Mouse (Mus musculus) heart, adult 2 months (tissue): Measurements from ENCODE around the gene Tgfb1i1. TPM values are rescaled to one million over a fixed set of nuclear protein-coding genes. Genes with fewer than 3 reads are reported as not detected.

ENCODE experiments used
- DNase-seq, 2 experiments: peaks; one replicate each; pipeline ENCODE4 v3.0.0; 2021
- H3K27ac ChIP-seq: fragments of 200-600 bp; 2 replicates; pipeline ENCODE4 v1.8.1; 2022
- H3K27me3 ChIP-seq: fragments of 200-500 bp; 2 replicates; pipeline ENCODE4 v1.6.1; 2012; ENCODE audit warnings: mild to moderate bottlenecking, low read length, inconsistent platforms, mixed read lengths; ENCODE audit not compliant: control insufficient read depth, insufficient read depth
- H3K36me3 ChIP-seq: fragments of 200-500 bp; 2 replicates; pipeline ENCODE4 v1.6.1; 2012; ENCODE audit warnings: low read length, inconsistent platforms; ENCODE audit not compliant: control insufficient read depth, insufficient read depth
- H3K4me1 ChIP-seq: fragments of 200-500 bp; 2 replicates; pipeline ENCODE4 v1.6.1; 2011; ENCODE audit warnings: low read length; ENCODE audit not compliant: control insufficient read depth, insufficient read depth
- H3K4me3 ChIP-seq: fragments of 200-600 bp; 2 replicates; pipeline ENCODE4 v1.8.1; 2022
- H3K79me2 ChIP-seq: fragments of 200-500 bp; replicated peaks from 2 replicates; pipeline ENCODE4 v1.6.1; 2012; ENCODE audit warnings: mild to moderate bottlenecking, inconsistent platforms, low read length, moderate library complexity, mixed read lengths; ENCODE audit not compliant: control insufficient read depth, insufficient read depth
- H3K9ac ChIP-seq: fragments of 200-500 bp; 2 replicates; pipeline ENCODE4 v1.6.1; 2012; ENCODE audit warnings: low read depth, mild to moderate bottlenecking, control low read depth, inconsistent platforms, low read length, mixed read lengths
- CTCF ChIP-seq: fragments of 200-600 bp; IDR thresholded peaks from 2 replicates; pipeline ENCODE4 v1.8.1; 2022; ENCODE audit warnings: antibody characterized with exemption, mild to moderate bottlenecking, moderate library complexity
- EP300 ChIP-seq: fragments of 200-500 bp; IDR thresholded peaks from 2 replicates; pipeline ENCODE4 v1.6.1; 2011; ENCODE audit warnings: low read depth, low read length, control low read depth; ENCODE audit not compliant: insufficient read depth
- POLR2A ChIP-seq: fragments of 200-500 bp; IDR thresholded peaks from 2 replicates; pipeline ENCODE4 v1.6.1; 2011; ENCODE audit warnings: mild to moderate bottlenecking, low read depth, low read length, control low read depth; ENCODE audit not compliant: insufficient read depth
- WGBS: fragments of 180-500 bp; shearing (Covaris S2); methylation state at CpG from one replicate; pipeline ENCODE4 v1.1.7; 2018; 5-methylcytosine and 5-hydroxymethylcytosine counted together
- intact Hi-C: fragments of 180-260 bp; cut with DNase I; formaldehyde crosslinking; loops from one replicate; pipeline ENCODE4 v1.15.1; 2025
- polyA plus RNA-seq: library from polyadenylated mRNA; depleted of rRNA; stranded (reverse); fragments of >200 nt; gene quantifications from 2 replicates; pipeline ENCODE4 v1.2.3, GENCODE M21; 2012
- total RNA-seq, 2 experiments: library from RNA; stranded (reverse); gene quantifications; 2 replicates each; pipeline ENCODE4 v1.2.3; 2021

The Tgfb1i1 gene
- total and polyA plus RNA-seq, 3 experiments, result 14.3 to 28.2 (median 20.1) TPM

GRCm38 (mm10) chr7:128254978-128255377 lies 8.4 kb downstream of the Tgfb1i1 start:
- intact Hi-C loops, result no loop called here
- 56% methylated on average over 2 of the region's 2 CpGs for WGBS
- H3K27ac ChIP-seq, result no peak overlapping the region
- H3K79me2 ChIP-seq, result no peaks in the 10 kb centered on the region
- H3K4me1 ChIP-seq, result peaks cover 3% of the 10 kb centered on the region
- H3K9ac ChIP-seq, result no peak overlapping the region
- no peaks in the 10 kb centered on the region for H3K27me3 ChIP-seq
- no peak for TF ChIP-seq CTCF
- no peak for TF ChIP-seq EP300
- peak; percentile 37; the same call in 1 of the 2 replicates for TF ChIP-seq POLR2A
- DNase-seq, result no peak
- no peaks in the 10 kb centered on the region; the same call in 1 of the 2 replicates for H3K36me3 ChIP-seq
- H3K4me3 ChIP-seq, result no peak overlapping the region

GRCm38 (mm10) chr7:128255757-128256156 lies 9.1 kb downstream of the Tgfb1i1 start:
- 83% methylated on average over 5 of the region's 5 CpGs for WGBS
- no peaks in the 10 kb centered on the region; the same call in 1 of the 2 replicates for H3K36me3 ChIP-seq
- H3K4me1 ChIP-seq, result peaks cover 3% of the 10 kb centered on the region
- no peak overlapping the region for H3K27ac ChIP-seq
- DNase-seq, result no peak
- H3K27me3 ChIP-seq, result no peaks in the 10 kb centered on the region
- H3K4me3 ChIP-seq, result no peak overlapping the region
- intact Hi-C loops, result no loop called here
- H3K9ac ChIP-seq, result no peak overlapping the region
- TF ChIP-seq POLR2A (no peak), EP300 (no peak), CTCF (no peak)
- H3K79me2 ChIP-seq, result no peaks in the 10 kb centered on the region

DNA sequence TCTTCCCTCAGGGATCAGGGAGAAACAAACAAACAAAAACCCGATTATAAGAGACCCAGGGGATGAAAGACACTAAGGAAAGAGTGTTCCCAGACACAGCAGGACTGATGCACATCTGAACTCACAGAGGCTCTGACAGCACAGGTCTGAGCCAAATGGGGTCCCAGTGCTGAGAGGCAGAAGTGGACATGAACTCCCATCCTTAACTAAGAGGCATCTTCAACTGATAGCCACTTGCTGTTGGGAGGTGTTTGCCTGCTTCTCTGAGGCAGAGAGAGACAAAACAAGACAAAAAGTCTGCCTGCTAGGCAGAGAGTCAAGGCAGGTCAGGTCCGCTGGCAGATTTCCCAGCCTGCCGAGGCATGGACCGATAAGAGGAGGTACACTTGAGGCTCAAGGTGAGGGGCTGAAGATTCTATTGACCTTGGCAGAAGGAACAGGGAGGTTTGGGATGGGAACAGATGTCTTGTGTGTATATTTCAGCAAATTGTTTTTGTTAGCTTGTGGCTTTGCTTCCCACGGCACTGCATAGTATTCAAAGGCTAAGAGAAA lies 10.2 kb downstream of the Tgfb1i1 start:
- Histone ChIP-seq H3K4me1 (peaks cover 3% of the 10 kb centered on the region), H3K4me3 (no peak overlapping the region), H3K27ac (no peak overlapping the region), H3K9ac (no peak overlapping the region), H3K79me2 (no peaks in the 10 kb centered on the region), H3K27me3 (no peaks in the 10 kb centered on the region), H3K36me3 (no peaks in the 10 kb centered on the region)
- 14% methylated on average over 5 of the region's 5 CpGs for WGBS
- no peak for DNase-seq
- TF ChIP-seq EP300, result no peak
- TF ChIP-seq POLR2A, result peak; percentile 51; the same call in 1 of the 2 replicates
- no peak for TF ChIP-seq CTCF
- intact Hi-C loops, result no loop called here

DNA sequence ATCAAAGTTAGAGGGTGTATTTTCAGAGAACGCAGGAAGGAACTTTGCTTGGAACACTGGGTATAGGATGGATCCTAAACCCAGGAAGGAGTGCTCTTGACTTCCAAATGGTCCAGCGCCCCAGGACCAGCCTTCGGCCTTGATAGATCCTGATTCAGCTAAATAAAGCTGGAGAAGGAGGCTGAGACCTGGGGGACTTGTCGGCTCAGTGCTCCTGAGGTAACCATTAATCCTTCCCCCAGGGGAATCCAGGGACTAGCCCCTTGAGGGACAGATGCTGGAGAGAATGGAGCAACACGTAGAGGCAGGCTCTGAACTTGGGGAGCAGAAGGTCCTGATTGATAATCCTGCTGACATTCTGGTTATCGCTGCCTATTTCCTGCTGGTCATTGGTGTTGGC lies 18.8 kb downstream of the Tgfb1i1 start, which contains the start of gene Slc5a2:
Gene Slc5a2 (plus strand): TSS at position 247 of the 400 bp plus-strand sequence.
- Histone ChIP-seq H3K36me3 (no peaks in the 10 kb centered on the region), H3K79me2 (no peaks in the 10 kb centered on the region), H3K9ac (no peak within 1 kb of the TSS), H3K4me3 (no peak within 1 kb of the TSS), H3K4me1 (no peaks in the 10 kb centered on the region), H3K27ac (no peak within 1 kb of the TSS), H3K27me3 (no peaks in the 10 kb centered on the region)
- WGBS, result 84% methylated on average over 6 of the region's 6 CpGs
- TF ChIP-seq CTCF (no peak), POLR2A (no peak), EP300 (no peak)
- no peak for DNase-seq
- intact Hi-C loops, result no loop called here

- Histone ChIP-seq H3K9ac (no peak overlapping the region), H3K27me3 (no peaks in the 10 kb centered on the region), H3K36me3 (no peaks in the 10 kb centered on the region), H3K4me3 (no peak overlapping the region), H3K4me1 (no peaks in the 10 kb centered on the region), H3K79me2 (no peaks in the 10 kb centered on the region), H3K27ac (no peak overlapping the region)
- 68% methylated on average over 5 of the region's 5 CpGs for WGBS
- intact Hi-C loops, result no loop called here
- no peak for DNase-seq
- no peak for TF ChIP-seq CTCF
- no peak for TF ChIP-seq POLR2A
- TF ChIP-seq EP300, result no peak
These were observed 19.4 kb downstream of the Tgfb1i1 start for GRCm38 (mm10) chr7:128266056-128266455.

DNA sequence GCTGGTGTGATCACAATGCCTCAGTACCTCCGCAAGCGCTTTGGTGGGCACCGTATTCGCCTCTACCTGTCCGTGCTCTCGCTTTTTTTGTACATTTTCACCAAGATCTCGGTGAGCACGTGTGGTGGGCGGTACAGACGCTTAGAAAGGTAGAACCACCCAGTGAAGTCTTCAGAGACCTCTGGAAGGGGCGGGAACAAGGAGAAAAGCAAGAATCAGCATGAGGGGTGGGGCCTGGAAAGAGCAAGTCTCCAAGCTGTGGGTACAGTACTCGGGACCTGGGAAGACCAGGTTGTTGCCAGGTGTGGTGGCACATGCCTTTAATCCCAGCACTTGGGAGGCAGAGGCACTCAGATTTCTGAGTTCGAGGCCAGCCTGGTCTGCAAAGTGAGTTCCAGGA lies 20.8 kb downstream of the Tgfb1i1 start:
- WGBS, result 65% methylated on average over 13 of the region's 13 CpGs
- Histone ChIP-seq H3K4me3 (no peak overlapping the region), H3K4me1 (no peaks in the 10 kb centered on the region), H3K9ac (no peak overlapping the region), H3K79me2 (no peaks in the 10 kb centered on the region), H3K27ac (no peak overlapping the region), H3K36me3 (no peaks in the 10 kb centered on the region), H3K27me3 (no peaks in the 10 kb centered on the region)
- DNase-seq, result no peak
- TF ChIP-seq CTCF, result no peak
- TF ChIP-seq EP300, result no peak
- TF ChIP-seq POLR2A, result no peak
- intact Hi-C loops, result no loop called here
